Mouse (Mus musculus) central nervous system, embryonic 11.5 days (tissue): Measurements from ENCODE around the gene Mipep. TPM values are rescaled to one million over a fixed set of nuclear protein-coding genes. Genes with fewer than 3 reads are reported as not detected.

ENCODE experiments used
- polyA plus RNA-seq: library from polyadenylated mRNA; depleted of rRNA; stranded (reverse); fragments of >200 nt; gene quantifications from 2 replicates; pipeline ENCODE4 v1.2.3, GENCODE M21; 2012; rRNA removed

Gene Mipep
- 11.6 and 14.2 TPM in 2 replicates for polyA plus RNA-seq

DNA sequence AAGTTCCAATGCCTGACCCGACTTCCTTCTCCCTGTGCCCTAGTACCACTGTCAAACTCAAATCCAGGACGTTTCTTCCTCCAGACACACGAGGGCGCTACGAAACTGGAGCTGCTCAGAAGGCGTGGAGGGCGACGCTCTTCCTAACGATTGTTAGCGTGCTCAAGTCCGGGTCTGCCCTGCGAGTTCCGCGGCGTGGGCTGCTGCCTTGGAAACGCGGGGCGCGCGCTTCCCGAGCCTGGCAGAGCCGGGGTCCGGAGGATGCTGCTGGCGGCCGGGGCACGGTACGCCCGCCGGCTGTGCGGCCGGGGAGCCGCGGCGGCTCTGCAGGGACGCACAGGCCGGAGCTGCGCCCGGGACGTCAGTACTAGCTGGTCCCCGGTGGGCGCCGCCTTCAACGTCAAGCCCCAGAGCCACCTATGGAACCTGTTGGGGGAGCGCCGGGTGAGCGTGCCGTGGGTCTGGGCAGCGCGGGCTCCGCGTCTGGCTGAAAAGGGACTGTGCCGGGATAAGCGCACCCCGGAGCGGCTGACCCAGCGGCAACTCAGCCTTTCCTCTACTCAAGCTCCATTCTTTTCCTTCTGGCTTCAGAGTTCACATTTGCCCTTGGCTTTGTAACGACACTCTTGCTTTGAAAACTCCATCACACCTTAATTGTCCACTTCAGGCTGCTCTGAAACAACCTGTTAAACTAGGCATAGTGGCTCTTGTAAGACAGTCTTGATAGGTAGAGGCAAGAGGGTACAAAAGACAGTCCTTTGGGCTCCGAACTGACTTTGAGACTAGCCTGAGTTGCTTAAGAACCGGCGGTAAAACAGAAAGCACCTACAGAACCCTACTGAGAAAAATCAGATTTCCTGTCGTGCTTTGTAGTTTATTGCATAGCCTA, at the start of gene Mipep:
Gene Mipep (plus strand): TSS at position 147 of the 889 bp plus-strand sequence.

DNA sequence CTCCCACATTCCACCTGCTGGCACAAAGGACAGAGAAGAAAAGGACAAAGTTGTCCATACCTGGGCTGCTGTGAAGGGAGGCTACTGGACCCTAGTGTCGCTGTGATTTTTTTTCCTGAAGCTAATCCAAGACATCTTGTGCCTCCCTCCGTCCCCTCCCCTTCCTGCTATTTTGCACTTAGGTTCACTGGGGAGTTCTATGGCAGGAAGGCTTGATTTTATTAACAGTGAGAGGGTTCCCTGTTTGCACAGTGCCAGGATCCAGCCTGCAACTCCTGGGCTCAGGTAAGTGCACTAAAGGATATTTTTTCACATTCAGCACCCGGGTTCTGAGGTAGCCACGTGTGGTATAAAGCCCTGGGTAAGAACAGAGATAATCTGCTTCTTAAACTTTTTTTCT, 16.5 kb upstream of the Mipep start, which contains the start of gene C1qtnf9:
Gene C1qtnf9 (plus strand): TSS at position 251 of the 400 bp plus-strand sequence.

Other genes starting within 250 kb of the Mipep start
- gene Spata13, start 150.6 kb upstream of the Mipep start, polyA plus RNA-seq = 27.1 and 35.3 TPM in 2 replicates
- 0.26 and 0.46 TPM in 2 replicates for gene C1qtnf9, start 16.4 kb upstream of the Mipep start, polyA plus RNA-seq